Mouse (Mus musculus) liver, postnatal 0 days (tissue): Measurements from ENCODE around the gene Gm17079.

Source experiments
- CTCF ChIP-seq: sonication (generic); IDR thresholded peaks from 2 replicates; pipeline ENCODE4 v1.5.1; 2016; ENCODE audit warnings: antibody characterized with exemption, low read depth
- EP300 ChIP-seq: IDR thresholded peaks from 2 replicates; pipeline ENCODE4 v1.6.1; 2016; ENCODE audit warnings: antibody characterized with exemption, low read depth, mild to moderate bottlenecking

- TF ChIP-seq CTCF (no peak), EP300 (no peak)
Observed at GRCm38 (mm10) chr14:51677269-51677668, 18.0 kb downstream of the Gm17079 start.
